Mouse (Mus musculus) B cell, adult 2 months (primary cell): ENCODE data around the gene Srarp.

Source experiments
- DNase-seq, 2 experiments: peaks; one replicate each; pipeline ENCODE4 v3.0.0; 2022

Gene Srarp

DNA sequence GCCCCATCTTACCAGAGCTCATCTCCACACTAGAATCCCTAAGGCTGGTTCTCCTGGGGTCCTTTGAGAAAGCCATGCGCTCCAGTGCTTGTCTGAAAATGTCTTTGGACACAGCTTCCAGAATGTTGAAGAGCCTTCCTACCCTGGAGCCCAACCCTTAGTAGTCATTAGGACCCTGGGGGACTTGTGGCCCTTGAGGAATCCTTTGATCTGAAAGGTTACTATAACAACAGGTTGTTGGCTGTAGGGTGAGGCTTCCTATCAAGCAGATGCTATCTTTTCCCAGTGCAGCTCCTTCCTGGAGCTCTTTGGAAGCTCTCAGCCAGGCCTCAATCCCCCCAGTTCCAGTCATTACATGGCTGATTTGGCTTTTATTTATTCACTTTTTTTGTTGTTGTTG is at the start of gene Srarp:
Srarp (minus strand) TSS at position 132 of the 400 bp plus-strand sequence.
- no peak for DNase-seq

DNA sequence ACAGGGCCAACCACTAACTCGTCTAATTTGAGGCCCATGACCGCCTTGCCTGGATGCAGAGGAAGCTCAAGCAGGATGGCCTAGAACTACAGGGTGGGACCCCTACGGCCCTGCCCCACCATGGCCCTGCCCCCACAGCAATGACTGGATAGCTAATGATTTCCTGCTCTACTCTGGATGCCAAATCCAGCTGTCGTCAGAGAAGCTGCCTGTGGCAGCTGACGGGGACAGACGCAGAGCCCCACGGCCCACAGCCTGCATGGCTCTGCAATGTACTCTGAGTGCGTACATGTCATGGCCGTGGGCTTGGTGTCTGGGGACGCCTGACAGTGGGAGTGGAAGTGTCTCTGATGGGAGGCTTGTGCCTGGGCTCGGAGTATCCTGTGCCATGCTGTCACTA is 48.2 kb upstream of the Srarp start:
- DNase-seq, result no peak

DNA sequence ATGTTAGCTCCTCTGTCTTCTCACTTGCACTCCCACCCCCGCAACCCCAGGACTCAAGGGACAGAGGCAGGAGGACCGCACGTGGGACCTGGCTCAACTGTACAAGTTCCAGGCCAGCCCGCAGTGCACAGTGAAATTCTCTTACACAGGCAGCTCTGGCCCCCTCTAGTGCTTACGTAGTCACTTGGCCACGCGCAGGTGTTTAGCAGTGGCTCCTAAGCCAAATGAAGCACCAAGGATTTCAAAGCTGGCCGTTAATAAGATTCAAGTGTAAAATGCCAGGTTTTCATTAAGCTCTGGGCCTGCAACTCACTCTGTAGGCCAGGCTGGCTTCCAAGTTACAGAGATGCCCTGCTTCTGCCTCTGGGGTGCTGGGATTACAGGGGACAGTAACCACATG is 43.5 kb upstream of the Srarp start:
- DNase-seq, result no peak

DNA sequence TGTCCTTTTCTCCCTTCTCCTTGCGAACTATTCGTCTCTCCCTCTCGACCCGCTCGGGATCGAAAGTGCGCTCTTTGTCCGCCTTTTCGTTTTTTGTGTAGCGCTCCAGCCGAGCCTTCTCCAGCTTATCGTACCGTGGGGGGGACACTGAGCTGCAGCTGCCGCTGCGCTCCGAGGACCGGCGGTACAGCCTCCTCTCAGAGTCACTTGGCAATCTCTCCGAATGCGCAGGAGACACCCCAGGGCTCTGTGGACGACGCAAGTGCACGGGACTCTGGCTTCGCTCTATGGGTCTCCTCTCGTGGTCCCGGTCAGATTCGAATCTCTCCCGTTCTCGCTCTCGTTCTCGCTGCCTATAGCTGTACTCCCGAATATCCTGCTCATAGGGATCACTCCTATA is 42.9 kb upstream of the Srarp start:
- peak in 1 of 2 experiments; percentile 0 for DNase-seq

DNA sequence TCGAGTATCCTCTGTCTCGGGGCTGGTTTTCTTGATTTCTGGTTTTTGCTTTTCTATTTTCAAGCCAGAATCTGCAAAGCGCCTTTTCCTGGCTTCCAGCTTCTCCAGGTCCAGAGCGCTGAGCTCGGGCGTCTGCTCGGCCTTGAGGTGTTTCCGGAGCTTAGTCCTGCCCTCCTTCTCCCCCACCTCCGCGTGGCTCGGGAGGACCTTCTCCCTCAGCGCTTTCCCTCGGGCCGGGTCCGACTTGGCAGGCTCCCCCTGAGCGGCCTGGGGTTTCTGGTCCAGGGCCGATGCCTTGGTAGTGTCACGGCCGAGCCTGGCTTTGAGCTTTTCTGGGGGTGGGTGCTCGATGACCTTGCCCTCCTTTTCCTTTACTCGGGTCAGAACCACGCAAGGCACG is 42.3 kb upstream of the Srarp start:
- DNase-seq, result no peak

DNA sequence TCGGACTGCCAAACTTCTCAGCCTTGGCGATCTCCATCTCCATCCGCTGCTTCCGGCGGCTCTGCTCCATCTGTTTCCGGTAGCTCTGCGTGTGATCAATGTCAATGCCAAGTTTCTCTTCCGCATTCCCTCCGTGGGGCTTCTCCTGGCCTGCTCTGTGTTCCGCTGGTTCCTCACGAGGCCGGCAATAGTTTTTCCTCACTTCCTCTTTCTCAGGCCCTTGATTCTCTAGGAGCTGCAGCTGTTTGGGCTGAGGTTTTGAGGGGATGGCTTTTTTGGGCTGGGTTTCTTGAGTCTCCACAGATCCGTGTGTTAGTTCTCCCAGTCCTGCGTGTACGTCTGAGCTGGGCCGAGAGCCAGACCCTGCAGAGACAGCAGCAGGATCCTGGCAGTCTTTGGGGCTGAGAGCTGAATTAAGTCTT is 41.8 kb upstream of the Srarp start:
- DNase-seq, result peak; percentile 87 to 90

DNA sequence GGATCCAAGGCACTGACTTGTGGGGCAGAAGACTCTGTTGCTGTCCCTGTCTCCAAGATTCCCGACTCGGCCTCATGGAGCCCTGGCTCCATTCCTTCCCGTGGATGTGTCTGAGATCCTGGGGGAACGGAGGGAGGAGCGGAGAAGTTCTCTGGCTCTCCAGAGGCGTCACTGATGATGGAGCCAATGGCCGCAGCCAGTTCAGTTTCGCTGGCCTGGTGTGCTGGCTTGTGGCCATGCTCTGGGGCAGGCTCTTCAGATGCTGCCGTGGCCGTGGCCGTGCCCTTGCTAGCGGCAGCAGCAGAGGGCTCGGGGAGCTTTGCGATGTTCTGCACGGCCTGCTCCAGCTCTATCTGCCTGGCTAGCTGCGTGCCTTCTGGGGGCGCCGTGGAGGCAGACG is 38.5 kb upstream of the Srarp start:
- no peak for DNase-seq

DNA sequence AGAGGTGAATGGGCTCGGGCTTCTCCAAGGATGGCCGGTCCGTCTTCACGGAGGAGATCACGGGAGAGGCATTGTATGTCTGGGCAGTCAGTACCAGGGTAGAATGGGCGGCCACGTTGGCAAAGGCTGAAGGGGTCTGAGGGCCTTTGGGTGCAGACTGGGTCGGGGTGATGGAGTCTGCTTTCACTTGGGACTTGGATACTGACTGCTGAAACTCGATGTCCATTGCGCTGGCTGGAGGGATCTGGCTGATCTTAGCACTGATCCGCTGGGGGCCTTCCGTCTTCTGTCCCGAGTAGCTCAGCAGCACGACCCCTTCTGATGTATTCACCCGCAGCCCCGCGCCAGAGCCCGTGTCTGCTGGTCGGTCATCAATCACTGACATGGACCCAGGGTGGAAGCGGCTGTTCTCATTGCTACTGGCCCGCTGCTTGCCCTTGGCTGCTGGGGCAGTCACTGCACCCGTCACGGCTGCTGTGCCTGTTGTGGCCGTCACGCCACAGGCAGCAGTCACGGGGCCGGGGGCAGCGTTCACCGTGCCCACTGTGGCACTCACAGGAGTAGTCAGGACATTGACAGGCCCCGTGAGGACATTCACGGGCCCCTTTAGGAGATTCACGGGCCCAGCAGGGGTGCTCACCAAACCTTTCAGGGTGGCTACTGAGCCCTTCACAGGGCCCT is 36.9 kb upstream of the Srarp start:
- DNase-seq, result no peak

DNA sequence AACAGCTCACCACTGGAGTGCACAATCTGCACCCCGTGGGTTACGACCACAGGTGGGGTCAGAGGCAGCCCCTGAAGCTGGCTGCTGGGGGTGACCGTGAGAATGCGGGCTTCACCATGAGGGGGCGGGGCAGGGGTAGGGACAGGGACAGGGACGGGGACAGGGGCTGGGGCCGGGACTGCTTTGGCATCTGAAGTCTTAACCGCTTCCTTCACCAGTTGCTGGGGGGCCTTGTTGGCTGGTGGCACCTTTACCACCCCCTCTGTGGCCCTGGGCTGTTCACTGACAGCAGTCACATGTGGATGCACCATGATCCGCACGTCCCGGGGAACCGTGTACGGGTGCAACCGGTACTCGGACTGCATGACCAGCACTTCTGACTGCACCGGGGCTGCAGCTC is 35.6 kb upstream of the Srarp start:
- DNase-seq, result no peak

DNA sequence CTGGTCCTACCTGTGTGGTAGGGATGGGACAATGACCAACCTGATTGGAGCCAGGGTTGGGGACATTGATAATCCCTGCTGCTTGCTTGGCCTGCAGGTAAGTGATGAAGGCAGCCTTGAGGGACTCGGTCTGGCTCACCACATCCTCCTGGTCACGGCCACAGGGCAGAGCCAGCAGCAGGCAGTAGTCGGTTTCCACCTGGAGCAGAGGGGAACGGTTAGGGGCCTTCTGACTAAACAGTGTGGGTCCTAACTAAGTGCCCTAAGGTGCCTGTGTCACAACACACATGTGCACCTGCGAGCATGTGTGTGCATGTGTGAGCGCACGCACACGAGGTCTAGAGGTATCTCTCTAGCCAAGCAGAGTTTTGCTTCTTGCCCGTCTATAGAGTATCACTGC is 33.4 kb upstream of the Srarp start:
- no peak for DNase-seq

DNA sequence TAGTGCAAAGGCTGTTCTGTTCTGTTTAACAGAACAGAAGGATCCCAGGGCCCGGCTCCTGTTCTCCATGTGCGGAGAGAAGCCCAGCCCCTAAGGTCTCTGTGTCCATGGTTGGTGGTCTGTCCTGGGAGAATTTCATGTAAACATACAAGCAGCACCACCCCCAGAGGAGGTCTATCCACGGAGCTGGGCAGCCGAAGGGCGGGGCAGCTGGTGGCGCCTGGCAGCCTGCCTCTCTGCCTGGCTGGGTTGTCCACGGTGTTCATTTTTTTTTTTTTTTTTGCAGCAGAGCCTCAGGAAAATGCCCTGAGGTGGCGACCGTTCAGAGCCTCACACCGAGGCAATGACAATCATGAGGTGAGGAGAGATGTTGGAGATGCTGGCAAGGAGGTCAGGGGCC is 32.7 kb upstream of the Srarp start:
- no peak for DNase-seq

DNA sequence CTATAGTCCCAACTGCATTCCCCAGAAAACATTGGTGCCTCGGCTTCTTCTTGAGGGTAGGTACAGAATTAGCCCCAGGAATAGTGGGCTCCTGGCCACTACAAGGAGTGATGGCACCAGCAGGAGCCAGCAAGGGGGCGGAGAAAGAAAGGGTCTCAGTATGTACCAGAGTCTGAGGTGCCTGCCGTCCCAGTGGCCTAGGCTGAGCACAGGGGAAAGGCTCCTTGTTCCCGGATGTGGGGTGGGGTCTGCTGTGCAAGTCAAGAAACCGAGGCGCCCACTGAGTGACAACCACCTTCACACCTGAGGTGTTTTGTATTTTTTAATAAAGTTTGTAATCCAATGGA is 31.6 kb upstream of the Srarp start:
- no peak for DNase-seq

DNA sequence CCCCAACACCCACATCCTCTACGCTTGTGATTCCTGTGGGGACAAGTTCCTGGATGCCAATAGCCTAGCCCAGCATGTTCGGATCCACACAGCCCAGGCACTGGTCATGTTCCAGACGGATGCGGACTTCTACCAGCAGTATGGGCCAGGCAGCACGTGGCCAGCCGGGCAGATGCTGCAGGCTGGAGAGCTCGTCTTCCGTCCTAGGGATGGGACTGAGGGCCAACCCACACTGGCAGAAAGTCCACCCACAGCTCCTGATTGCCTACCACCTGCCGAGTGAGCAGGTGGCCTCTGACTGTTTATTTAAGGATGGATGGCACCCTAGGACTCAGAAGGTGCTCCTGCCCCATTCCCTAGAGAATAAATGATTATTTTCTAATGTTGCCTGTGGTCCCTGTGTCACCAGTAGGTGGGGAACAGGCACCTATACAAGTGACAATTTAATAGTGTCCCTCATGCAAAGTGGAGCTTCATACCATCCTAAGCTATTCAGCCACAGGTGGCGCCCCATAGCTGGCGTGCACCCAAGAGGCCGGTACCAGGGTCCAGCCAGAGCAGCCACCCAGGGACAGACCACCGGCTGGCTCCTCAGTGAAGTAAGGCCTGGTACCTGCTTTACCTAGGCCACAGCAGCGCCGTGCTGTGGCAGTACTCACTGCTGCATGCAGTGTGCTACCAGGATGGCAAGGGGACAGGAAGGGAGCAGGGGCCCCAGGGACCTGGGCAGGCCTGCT is 31.1 kb upstream of the Srarp start:
- no peak for DNase-seq

DNA sequence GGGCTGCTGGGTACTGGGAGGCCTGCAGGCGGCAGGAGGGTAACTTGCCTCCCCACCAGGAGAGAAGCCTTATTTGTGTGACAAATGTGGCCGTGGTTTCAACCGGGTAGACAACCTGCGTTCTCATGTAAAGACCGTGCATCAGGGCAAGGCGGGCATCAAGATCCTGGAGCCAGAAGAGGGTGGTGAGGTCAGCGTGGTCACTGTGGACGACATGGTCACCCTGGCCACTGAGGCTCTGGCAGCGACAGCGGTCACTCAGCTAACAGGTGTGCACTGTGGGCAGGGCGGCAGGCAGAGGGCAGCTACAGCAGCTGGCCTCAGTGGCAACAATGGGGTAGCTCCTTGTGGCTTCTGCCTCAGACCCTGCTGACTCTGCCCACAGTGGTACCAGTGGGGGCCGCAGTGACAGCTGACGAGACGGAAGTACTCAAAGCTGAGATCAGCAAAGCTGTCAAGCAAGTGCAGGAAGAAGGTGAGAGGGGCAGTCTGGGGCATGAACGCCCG is 30.4 kb upstream of the Srarp start:
- no peak for DNase-seq

DNA sequence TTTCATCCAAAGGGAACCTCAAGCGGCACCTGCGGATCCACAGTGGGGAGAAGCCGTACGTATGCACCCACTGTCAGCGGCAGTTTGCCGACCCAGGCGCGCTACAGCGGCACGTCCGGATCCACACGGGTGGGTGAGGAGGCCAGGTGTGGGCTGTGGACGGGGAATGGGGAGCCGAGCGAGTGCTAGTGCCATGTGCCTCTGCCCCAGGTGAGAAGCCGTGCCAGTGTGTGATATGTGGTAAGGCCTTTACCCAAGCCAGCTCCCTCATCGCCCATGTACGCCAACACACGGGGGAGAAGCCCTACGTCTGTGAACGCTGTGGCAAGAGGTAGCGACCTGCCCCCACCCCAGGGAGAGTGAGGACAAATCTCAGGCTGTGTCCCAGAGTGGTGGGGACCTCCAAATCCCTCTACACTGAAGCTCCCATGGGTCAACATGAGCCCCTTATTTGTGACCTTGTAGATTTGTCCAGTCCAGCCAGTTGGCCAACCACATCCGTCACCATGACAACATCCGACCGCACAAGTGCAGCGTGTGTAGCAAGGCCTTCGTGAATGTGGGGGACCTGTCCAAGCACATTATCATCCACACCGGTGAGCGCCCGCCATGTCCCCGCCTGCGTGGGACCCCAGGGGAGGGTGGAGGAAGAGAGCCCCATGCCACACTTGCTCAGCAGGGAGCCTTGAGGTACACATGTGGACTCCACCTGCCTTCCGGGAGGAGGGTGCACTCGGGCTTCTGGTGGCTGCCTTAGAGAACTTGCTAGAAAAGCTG is 29.8 kb upstream of the Srarp start:
- DNase-seq, result no peak

DNA sequence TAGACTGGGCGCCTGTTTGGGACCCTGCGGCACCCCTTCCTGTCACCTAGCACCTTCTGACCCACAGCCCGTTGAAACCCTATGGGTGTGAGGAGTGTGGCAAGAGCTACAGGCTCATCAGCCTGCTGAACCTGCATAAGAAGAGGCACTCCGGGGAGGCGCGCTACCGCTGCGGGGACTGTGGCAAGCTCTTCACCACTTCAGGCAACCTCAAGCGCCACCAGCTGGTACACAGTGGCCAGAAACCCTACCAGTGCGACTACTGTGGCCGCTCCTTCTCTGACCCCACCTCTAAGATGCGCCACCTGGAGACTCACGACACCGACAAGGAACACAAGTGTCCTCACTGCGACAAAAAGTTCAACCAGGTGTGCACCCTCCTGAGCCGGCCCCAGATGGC is 28.8 kb upstream of the Srarp start:
- no peak for DNase-seq

DNA sequence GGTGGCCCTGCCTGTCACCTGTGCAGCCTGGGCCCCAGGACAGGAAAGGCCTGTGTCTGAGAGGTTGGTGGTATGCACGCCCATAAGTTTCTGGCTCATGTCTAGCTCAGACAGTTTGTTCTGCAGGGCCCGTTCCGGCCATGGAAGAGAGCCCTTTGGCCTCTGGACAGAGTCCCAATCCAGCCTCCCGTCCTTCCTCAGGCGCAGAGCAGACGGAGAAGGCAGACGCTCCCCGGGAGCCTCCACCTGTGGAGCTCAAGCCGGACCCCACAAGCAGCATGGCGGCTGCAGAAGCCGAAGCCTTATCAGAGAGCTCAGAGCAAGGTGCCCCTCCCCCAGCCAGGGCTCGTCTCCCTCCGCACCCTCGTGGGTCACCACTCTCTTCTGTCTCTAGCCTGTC is 27.6 kb upstream of the Srarp start:
- no peak for DNase-seq

DNA sequence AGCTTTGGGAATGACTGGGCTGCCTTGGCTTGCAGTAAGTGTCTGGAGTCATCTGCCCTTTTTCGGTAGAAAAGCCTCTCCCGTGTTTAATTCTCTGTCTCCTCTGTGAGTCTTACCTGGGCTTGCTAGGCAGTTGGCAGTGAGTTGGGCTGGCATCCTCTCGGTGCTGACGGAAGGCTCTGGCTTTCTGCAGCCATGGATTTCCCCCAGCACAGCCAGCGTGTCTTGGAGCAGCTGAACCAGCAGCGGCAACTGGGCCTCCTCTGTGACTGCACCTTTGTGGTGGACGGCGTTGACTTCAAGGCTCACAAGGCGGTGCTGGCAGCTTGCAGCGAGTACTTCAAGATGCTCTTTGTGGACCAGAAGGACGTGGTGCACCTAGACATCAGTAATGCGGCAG is 25.7 kb upstream of the Srarp start:
- DNase-seq, result no peak

DNA sequence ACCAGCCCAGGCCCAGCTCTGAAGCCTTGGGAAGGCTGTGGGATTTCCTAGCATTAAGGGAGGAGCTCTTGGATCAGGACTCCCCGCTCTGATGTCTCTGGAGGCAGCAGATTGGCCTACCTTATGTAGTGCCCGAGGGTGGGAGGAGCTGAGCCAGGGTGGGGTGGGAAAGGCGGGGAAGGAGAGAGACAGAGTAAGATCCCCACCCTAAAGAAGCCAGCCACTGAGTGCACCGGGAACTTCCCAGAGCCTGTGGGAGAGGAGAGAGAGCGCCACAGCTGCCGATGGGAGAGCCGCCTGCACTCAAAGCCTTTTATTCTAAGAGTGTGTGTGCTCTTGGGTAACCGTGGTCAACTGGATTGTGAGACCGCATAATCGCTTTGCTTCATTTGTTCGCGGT is 25.2 kb upstream of the Srarp start:
- no peak for DNase-seq

DNA sequence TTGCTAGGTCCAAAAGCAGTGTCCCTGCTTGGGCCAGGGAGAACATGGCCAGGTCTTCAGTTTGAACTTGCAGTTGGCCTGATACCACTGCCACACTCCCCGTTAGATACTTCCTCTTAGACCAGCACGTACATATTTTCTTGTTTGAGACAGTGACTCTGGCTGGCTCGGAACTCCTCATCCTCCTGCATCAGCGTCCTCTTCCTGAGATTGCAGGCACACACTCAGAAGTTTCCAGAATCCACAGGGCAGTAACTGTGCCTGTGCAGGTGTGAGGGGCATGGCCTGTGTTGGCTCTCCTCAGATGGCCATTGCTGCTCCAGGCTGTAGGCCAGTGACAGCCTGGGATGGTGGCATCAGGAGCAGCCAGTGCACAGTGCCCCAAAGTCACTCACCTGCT is 24.6 kb upstream of the Srarp start:
- no peak for DNase-seq

DNA sequence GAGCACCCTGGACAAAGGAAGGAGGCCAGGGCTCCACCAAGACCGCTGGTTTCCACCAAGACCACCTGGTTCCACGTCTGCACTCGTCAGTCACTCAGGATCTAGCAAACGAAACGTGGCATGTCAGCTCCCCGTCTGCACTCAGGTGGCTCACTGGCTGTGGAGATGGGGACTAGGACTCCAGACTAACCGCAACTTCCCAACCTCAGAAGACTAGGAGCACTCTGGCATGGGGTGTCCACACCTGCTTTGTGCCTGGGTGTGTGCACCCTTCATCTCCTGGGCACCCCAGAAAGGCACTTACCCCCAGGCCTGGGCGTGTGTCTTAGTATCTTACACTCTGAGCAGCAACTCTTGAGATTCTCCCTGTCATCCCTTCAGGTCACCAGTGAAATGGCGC is 23.9 kb upstream of the Srarp start:
- DNase-seq, result no peak

DNA sequence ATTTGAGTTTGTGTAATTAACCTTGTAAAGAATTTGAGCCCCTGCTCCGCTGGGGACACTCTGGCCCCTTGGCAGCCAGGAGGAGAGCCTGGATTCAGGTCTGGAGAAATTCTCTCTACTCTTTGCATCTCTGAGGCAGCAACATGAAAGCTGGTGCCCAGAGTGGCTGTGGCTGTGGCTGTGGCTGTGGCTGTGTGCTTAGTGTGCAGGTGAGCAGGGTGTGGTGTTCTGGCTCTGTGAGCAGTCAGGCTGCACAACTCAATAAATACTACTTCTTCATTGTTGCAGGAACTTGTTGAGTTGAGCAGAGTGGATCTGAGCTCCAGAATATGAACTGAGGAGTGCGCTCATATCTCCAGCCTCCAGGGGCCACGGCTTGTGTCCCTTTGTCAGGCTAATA is 23.0 kb upstream of the Srarp start:
- DNase-seq, result no peak

DNA sequence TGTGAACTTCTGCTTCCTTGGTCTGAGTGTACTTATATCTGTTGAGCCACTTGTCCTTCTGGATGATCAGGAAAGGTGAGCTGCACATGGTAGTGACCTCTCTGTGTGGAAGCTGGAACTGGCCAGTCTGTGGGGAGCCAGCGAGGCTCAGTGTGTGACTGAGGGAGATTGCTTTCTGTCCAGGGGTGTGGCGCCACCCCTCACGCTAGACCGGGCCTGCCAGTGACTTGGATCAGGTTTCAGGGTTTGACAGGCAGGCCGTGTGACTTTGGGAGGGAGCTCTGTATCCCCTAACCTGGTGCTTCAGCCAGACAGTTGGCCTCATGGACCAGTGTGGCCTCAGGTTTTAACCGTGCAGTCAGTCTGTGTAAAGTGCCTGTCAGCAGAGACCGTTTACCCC is 22.3 kb upstream of the Srarp start:
- DNase-seq, result no peak
